Mouse (Mus musculus) bone marrow, adult 2 months (tissue): ENCODE measurements around the gene Fnbp1.

Source experiments
- CTCF ChIP-seq: fragments of 200-500 bp; IDR thresholded peaks from 2 replicates; pipeline ENCODE4 v1.5.1; 2011; ENCODE audit warnings: low read length, control low read depth; ENCODE audit not compliant: control insufficient read depth, insufficient read depth
- POLR2A ChIP-seq: fragments of 200-500 bp; IDR thresholded peaks from 2 replicates; pipeline ENCODE4 v1.6.1; 2011; ENCODE audit warnings: low read depth, mild to moderate bottlenecking, control low read depth, low read length, borderline replicate concordance; ENCODE audit not compliant: control insufficient read depth

DNA sequence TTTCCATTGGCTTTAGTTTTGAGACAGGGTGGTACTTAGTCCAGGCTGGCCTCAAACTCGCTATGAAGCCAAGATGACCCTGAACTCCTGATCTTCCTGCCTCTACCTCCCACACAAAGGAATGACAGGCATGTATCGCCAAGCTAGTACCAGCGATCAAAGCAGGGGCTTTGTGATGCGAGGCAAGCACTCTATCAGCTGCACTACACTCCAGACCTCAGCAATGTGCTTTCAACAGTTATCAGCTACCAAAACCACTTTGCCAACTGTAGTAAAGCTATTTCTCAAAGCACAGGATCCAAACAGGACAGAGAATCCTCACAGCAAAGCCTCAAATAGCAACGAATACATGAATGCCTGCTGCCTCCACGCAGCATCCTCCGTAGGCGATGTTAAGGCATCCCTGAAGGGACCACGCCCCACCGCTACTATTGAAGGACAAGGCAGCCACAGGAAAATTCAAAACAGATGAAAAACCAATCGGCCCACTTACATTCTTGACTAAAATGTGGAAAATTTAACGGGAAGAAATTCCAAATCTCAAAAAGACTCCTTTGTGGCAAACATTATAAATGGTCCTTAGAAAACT lies 31.8 kb downstream of the Fnbp1 start:
- no peak for TF ChIP-seq POLR2A
- no peak for TF ChIP-seq CTCF
